Mouse (Mus musculus) heart, embryonic 12.5 days (tissue): ENCODE results near the gene Efhd2. TPM values are rescaled to one million over a fixed set of nuclear protein-coding genes. Genes with fewer than 3 reads are reported as not detected.

Source experiments
- polyA plus RNA-seq: library from polyadenylated mRNA; unstranded; fragments of >200 nt; fragmentation: Nextera tagmentation; extraction: Ambion mirVana; gene quantifications from 2 replicates; pipeline ENCODE4 v1.2.1, GENCODE M21; 2016

Gene Efhd2
- polyA plus RNA-seq, 1 experiment from 2014 or later: 121 TPM

Other genes starting within 250 kb of the Efhd2 start
- 6.1 and 6.2 TPM in 2 replicates for gene Plekhm2, start 210.0 kb downstream of the Efhd2 start, polyA plus RNA-seq
- gene Rsc1a1, start 189.3 kb downstream of the Efhd2 start, polyA plus RNA-seq: 0.82 TPM in 1 of 2 replicates, not detected in the other
- gene Ddi2, start 151.5 kb downstream of the Efhd2 start, polyA plus RNA-seq: 24.8 and 24.9 TPM in 2 replicates
- gene Agmat, start 128.2 kb downstream of the Efhd2 start, polyA plus RNA-seq: 0.92 and 1.3 TPM in 2 replicates
- 5.0 and 6.1 TPM in 2 replicates for gene Dnajc16, start 84.0 kb downstream of the Efhd2 start, polyA plus RNA-seq
- 21.1 and 21.6 TPM in 2 replicates for gene Casp9, start 81.3 kb downstream of the Efhd2 start, polyA plus RNA-seq
- not detected in 2 replicates for gene Cela2a, start 48.8 kb downstream of the Efhd2 start, polyA plus RNA-seq
- not detected in 2 replicates for gene Ctrc, start 28.6 kb downstream of the Efhd2 start, polyA plus RNA-seq
- 3.9 and 4.8 TPM in 2 replicates for gene Fhad1, start 140.2 kb upstream of the Efhd2 start, polyA plus RNA-seq
- 28.3 and 29.6 TPM in 2 replicates for gene Tmem51, start 209.4 kb upstream of the Efhd2 start, polyA plus RNA-seq